Mouse (Mus musculus): Measurements from ENCODE around the gene Rab31. TPM values are rescaled to one million over a fixed set of nuclear protein-coding genes. Genes with fewer than 3 reads are reported as not detected.

Rab31 gene
- total RNA-seq, 2 experiments from 2014 or later, result 10.5 to 11.9 TPM

DNA sequence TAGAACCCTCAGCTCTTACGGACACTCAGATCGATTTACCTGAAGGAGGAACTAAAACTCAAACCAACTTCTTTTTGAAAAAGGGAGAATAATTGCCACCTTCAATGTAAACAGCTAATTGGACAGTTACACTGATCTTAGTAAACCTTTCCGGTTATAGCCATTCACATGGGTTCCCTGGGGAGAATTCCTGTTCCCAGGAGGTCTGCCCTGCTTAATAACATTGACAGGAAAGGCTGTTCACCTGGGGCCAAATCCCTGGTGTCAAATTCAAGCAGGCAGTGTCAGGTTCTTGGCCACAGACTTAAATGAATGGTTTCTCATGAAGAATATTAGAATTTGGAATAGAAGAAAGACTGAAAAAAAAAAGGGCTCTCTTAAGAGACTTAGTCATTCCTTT is 96.6 kb downstream of the Rab31 start:
- no peak for ATAC-seq (replicated peaks; ENCODE audit: low FRiP score, poor library complexity, severe bottlenecking)

DNA sequence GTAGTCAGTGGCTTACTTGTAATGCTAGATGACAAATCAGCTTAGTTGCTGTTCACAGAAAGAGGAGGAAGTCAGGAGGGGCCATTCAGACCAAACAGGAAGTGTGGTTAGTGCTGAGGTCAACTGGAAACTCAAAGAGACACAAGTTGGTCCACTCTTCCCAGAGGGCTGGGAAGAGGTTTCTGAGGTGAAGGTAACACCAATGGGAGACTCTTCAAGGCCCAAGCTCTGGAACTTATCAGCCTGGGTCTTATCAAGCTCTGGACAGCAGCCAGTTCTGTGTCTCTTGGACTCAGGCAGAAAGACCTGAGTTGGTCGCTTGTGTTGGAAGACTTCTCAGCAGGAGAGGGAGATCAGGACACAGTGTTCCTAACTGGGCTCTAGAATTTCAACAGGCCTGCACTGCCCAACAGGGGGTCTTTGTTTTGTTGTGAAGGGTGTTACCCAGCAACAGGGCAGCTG is 97.8 kb downstream of the Rab31 start:
- peak; percentile 43; the same call in 1 of the 2 replicates for ATAC-seq (replicated peaks; ENCODE audit: low FRiP score, poor library complexity, severe bottlenecking)

DNA sequence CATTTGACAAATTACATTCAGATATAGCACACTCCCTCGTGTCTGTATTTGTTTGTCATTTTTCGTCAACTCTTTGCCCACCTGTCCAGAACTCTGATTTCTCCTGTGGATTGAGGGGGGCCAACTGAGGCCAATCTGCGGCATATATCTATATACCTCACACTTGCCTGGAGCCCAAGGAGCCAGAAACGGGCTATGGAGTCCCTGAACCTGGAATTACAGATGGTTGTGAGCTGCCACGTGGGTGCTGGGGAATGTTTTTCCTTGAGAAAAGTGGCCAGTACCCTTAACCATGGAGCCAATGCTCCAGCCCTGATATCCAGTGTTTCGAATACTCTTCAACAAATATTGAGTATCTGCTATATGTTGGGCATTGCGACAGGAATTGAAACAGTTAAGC is 99.6 kb downstream of the Rab31 start:
- ATAC-seq (replicated peaks; ENCODE audit: low FRiP score, poor library complexity, severe bottlenecking), result no peak

DNA sequence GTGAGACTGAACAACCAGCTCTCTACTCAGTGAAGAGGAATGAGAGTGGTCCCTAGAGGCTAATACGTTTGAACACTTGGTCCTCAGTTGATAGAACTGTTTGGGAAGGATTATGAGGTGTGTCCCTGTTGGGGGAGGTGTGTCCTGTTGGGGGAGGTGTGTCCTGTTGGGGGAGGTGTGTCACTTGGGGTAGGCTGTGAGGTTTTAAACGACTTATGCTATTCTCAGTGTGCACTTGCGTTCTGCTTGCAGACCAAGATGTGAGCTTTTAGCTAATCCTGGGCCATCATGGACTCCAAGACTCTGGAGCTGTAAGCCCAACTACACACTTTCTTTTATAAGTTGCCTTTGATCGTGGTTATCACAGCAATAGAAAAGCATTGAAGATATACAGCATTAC is 103.5 kb downstream of the Rab31 start:
- ATAC-seq (replicated peaks; ENCODE audit: low FRiP score, poor library complexity, severe bottlenecking), result no peak

DNA sequence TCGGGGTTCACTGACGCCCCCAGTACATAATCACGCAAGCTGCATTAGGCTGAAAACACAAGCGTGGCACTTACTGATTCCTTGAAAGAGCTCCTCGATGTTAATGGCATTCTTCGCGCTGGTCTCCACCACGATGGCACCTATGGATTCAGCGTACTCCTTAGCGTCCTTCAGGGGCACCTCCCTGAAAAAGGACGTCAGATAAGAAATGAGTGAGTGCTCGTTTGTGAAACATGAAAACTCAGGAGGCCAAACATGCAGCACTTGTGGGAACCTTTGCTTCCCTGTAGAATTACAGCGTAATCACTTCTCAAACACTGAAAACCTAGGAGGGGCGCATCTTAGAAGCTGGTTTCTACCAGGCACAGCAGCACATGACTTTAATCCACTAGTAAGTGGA is 104.8 kb downstream of the Rab31 start:
- ATAC-seq (replicated peaks; ENCODE audit: low FRiP score, poor library complexity, severe bottlenecking), result no peak

DNA sequence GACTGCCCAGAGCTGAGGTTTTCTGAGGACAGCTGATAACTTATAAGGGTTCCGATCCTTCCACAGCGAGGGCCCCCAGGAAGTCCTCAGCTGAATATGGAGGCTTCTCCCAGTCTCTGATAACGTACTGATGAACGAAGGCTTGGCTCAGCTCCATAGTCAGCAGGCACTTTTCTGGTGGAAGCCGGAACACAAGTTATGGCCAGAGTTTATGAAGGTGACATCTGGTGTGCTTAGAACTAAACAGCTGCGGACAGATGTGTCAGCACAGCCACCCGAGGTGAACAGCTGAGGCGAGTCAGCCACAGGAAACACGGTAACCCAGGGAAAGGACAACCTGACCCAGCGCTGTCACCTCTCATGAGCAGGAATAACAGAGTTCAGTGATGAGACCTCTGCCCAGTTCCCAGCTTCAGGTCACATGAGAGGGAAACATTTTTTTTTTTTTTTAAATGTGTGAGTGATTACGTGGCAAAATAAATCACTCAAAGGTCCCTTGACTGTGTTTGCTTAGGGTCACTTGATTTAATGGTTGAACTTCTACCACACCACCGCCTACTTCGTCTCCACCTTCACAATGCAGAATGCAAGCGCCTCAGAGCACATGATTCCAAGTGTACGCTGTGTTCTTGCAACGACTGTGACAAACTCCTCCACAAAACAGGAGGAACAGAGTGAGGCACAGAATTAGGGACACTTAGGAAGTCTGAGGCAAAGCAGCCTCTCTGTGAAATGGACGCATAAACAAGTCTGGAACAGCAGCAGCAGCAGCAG is 106.0 kb downstream of the Rab31 start:
- no peak for ATAC-seq (replicated peaks; ENCODE audit: low FRiP score, poor library complexity, severe bottlenecking)

DNA sequence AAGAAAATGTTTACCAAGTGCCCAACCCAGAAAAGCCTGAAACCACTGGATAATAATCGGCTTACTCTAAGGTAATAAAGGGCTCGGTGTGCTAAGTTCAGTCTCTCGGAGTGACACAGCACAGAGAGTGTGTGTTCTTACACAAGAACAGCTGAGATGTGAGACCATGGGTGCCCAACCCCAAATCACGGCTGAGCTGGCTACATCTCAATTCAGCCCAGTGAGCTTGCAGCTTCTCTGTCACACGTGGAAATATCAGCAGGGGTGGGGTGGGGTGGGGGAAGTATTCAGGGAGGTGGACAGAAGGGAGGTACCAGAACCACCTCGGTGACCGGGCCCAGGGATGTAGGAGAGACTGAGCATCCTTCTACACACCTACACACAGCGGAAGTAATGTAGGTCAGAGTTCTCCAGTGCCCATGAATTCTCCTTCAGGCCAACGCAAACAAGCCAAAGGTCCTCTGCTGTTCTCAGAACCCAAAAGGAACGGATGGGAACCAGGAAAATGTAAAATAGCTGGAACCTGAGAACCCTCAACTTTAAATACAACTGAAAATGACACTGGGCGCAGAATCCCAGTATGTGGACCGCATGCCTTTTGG is 106.7 kb downstream of the Rab31 start:
- no peak for ATAC-seq (replicated peaks; ENCODE audit: low FRiP score, poor library complexity, severe bottlenecking)

DNA sequence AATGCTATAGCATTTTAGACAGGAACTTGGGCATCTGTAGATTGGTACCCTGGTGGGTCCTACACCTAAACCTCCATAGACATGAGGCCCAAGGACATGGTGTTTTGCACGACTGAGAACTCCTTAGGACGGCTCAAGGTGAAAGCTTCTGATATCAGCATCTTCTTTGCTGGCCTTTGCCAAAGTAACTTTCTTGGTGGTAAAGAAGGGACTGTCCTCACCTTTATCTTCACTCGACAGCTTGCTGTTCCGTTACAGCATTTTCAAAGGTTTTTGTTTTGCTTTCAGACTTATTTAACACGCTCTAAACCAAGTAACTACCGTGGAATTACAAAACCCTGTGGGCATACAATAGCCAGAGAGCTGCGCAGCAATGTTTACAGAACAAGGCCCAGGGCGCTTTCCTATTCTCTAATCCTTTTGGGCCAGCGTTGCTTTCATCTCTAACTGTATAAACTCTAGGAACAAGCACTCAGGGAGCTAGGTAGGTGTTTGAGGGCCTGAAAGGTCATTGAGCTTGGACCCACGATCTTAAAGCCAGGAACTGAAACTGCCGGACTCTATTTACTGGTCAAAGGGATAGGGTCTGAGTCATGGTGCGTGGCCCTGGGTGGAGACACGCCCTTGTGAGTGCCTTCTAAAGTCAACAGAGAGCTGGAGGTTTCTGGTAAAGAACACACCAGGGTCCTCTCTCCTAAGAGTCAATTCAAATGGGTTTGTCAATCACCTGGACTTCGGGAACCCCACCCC is 109.0 kb downstream of the Rab31 start:
- peak; percentile 90 for ATAC-seq (replicated peaks; ENCODE audit: low FRiP score, poor library complexity, severe bottlenecking)

DNA sequence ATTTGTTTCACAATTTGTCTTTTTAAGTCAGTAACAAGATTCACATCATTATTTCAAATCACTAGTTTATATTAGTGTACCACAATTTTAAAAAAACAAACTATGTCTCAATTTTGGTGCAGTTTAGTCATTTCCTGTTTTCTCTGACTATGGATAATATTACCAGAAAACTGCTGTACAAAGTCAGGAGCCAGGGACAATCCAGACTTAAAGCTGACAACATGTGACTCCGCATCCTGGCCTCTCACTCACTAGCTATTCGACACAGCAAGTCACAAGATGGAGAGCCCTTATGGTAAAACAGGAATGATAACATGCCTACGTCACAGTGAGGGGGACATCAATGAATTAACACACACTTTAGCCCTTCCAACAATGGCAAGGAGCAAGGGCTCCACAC is 109.9 kb downstream of the Rab31 start:
- peak; percentile 9; the same call in 1 of the 2 replicates for ATAC-seq (replicated peaks; ENCODE audit: low FRiP score, poor library complexity, severe bottlenecking)

DNA sequence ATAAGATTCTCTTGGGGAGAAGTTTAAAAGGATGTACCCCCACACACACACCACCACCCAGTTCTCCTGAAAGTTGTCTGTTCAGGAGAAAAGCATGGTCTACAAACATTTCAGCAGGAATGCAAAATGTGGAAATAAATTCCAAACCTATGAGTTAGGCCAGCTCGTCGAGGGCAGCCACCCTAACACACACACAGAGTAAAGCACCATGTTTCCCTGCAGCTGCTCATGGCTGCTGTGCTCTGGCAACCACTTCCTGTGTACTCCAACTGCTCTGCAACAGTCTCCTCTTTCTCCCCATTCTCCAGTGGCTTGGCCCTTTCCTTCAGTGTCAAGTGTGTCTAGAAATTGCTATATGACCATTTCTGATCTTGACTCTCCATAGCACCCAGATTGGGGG is 114.1 kb downstream of the Rab31 start:
- ATAC-seq (replicated peaks; ENCODE audit: low FRiP score, poor library complexity, severe bottlenecking), result no peak

DNA sequence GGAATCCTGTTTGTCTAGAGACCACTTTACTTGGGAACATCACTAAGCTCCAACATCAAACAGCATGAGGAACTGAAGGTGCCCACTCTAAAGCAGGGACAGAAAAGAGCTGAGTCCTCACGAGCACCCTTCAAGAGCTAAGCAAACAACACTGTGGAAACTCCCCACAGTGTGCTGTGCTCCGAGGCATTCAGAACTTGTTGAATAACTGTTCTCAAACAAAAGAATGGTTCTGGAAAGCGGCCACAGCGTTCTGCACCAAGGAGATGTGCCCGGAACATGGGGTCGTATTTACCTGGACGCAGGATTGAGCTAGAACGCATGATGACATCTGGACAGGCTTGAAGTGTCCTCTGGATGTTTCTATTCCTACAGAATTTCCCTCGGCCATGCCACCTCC is 114.6 kb downstream of the Rab31 start:
- ATAC-seq (replicated peaks; ENCODE audit: low FRiP score, poor library complexity, severe bottlenecking), result no peak

DNA sequence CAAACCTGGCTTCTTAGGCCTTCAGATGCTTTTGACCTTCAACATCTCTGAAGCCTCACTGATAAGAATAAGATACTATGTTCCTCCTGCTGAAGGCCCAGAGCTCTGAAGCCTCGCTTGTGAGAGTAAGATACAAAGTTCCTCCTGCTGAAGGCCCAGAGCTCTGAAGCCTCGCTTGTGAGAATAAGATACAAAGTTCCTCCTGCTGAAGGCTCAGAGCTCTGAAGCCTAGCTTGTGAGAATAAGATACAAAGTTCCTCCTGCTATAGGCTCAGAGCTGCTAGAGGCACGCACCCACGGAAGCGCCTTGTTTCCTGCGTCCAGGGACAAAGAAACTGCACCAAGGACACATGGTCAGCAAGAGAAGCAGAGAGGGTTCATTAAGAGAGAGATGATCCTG is 115.8 kb downstream of the Rab31 start:
- ATAC-seq (replicated peaks; ENCODE audit: low FRiP score, poor library complexity, severe bottlenecking), result 0 out of 2 replicates have a peak, but pooled peaks have one; percentile 11

DNA sequence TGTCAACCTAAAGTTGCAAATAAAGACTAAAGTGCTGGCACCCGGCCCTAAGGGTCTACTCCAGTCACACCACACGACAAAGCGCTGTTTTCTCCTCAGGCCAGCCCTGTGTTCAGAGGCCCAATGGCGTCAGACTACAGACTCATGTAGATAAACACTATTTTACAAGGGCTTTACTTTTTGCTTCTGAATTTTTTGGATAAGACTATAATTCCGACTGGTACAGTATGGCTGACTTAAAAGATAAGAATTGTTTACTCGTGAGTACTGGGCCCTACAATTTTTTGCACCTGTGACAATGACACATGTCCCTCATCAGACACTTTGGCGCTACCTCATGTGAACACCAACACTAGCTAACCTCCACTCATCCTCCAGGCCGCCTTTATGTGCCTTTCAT is 116.5 kb downstream of the Rab31 start:
- peak; percentile 56; the same call in 1 of the 2 replicates for ATAC-seq (replicated peaks; ENCODE audit: low FRiP score, poor library complexity, severe bottlenecking)

DNA sequence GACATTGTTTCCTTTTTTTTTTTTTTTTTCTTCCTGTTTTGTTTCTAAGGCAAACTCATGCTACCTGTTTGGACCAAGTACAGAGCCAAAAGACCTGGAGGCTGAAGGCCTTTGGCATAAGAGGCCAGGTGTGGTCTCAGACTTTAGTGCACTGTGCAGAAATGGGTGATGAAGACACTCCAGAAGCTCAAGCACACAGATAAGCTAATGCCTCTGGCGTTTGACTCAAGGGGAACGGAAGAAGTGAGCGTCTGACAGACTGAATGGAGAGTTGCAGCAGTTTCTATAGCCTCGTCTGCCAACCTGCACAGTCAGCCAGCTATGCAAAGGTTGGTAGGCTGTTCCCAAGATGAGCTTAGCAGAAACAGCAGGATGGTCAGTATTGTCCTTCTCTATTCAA is 116.9 kb downstream of the Rab31 start:
- no peak for ATAC-seq (replicated peaks; ENCODE audit: low FRiP score, poor library complexity, severe bottlenecking)

DNA sequence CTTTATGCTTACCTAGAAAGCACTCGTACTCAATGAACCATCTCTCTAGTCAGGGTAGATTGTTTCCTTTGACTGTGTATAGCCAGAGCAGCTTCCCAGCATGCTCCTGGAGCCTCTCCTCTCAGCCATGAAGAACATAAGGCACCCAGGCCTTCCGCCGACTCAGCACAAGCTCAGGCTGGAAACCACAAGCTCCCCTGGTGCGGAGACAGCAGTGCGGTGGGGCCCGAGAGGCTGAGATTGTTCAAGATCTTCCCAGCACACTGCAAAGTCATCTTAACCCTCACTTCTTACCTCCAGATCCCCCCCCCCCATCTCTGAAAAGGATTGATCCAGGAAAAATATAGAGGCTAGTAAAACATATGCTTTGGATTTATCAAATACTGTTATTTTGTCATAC is 122.0 kb downstream of the Rab31 start:
- ATAC-seq (replicated peaks; ENCODE audit: low FRiP score, poor library complexity, severe bottlenecking), result no peak

DNA sequence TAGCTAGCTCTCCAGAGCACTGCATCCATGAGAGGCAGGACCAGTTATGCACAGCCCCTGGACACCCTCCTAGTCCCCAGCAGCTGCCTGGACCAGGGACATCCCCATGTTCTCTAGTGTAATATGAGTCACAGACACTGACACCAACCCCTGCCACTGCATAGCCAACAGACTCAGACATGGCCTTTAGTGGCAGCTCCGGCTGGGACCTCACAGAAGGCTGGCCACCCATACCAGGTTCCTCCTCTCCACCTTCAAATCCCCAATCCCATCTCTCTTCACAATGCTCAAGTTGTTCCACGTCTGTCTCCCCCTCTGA is 123.4 kb downstream of the Rab31 start:
- ATAC-seq (replicated peaks; ENCODE audit: low FRiP score, poor library complexity, severe bottlenecking), result no peak

DNA sequence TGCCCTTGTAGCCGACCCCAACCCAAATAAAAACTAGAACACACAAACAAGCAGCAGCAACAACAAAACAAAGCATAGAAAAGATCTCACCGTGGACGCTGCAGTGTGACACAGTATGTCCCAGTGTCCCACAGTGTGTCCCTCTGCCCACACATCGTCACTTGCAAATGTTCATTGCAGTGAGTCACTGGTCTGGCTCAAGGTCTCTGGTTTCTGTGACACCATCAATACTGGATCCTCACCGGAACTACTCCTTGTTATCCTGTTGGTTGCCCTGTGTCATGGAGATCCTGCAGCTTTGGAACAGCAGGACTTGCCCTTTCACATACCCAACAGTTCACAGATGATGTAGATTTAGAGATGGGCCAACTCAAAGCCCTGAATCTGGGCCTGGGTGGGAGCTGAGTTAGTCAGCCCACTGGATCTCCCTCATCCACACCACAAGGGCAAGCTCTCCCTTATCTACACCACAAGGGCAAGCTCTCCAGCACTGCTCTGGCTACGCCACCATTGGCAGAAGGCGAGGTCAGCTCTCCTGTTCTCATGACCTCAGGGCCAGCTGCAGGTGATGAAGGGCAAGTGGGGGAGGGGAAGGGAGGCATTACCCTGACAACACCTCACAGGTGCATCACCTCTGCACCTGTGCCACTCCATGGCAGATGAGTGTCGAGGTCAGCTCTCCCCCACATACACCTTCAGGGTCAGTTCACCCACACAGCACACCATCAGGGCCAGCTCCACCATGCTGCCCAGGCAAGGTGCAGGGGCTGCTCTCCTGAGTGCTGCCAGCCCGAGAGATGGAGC is 124.0 kb downstream of the Rab31 start:
- no peak for ATAC-seq (replicated peaks; ENCODE audit: low FRiP score, poor library complexity, severe bottlenecking)

DNA sequence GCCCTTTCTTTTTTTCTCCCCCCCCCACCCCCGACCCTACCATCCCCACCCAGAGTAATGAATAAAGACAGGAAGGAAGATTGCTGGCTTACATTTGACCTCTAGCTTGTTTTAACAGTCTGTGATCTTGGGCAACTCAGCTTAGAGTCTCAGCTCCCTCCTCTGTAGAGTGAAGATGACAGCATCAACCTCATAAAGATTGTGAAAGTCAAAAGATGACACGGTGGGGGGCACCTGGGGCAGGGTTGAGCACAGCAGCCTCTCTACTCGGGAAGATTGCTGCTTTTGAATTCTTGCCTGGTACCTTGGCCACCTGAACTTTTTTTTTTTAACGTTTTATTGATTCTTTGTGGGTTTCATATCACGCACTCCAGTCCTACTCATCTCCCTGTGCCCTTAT is 124.6 kb downstream of the Rab31 start:
- ATAC-seq (replicated peaks; ENCODE audit: low FRiP score, poor library complexity, severe bottlenecking), result no peak

DNA sequence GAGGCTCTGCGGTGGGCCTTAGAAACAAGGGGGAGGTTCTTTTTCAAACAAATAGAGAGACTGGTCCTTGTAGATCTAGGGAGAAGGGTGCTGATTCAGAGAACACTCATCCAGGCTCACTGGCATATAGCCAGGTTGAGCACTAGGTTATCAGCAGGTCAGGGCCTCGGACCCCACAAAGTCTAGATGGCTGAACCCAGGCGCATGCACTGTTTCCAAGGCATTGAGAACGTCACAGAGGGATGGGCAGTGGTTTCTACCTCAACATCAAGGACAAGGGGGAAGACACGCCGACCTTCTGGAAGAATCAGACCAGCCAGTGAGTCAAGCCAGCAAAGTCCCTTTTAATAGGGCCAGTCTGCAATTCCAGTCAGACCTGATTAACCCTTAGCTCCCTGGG is 125.3 kb downstream of the Rab31 start:
- ATAC-seq (replicated peaks; ENCODE audit: low FRiP score, poor library complexity, severe bottlenecking), result no peak

DNA sequence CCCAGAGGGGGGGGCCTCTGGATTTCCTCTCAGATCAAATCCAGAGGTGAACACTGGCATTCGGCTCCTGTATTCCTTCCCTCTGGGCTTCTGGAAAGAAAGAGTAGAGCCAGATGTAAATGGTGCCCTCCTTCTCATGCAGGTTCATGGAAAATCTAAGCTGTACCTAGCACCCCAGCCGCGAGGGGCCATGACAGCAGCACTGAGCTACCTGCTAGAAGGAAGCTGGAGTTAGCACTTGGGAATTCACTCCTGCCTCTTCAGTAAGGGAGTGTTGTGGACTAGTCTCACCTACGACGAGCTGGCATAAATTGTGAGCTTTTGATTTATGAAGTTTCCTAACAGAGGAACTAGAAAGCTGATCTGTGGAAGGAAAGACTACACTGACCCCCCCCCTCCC is 129.0 kb downstream of the Rab31 start:
- no peak for ATAC-seq (replicated peaks; ENCODE audit: low FRiP score, poor library complexity, severe bottlenecking)
